Mouse (Mus musculus): ENCODE measurements around the gene Sptbn2. TPM values are rescaled to one million over a fixed set of nuclear protein-coding genes. Genes with fewer than 3 reads are reported as not detected.

Gene Sptbn2
- total and polyA plus RNA-seq, 2 experiments from 2014 or later: 0.04 to 0.05 TPM

GRCm38 (mm10) chr19:4747631-4748312, 36.8 kb downstream of the Sptbn2 start:
- DNase-seq (ENCODE audit: low spot score): no peak
- WGBS: 84% methylated on average over 9 of the region's 9 CpGs

GRCm38 (mm10) chr19:4748493-4748892, 37.5 kb downstream of the Sptbn2 start:
- 79% methylated on average over 10 of the region's 10 CpGs for WGBS
- Histone ChIP-seq H3K36me3 (replicated peaks; ENCODE audit: control insufficient read depth, insufficient read depth, low read length) (no peaks in the 10 kb centered on the region), H3K27ac (ENCODE audit: low read depth) (no peak overlapping the region), H3K4me1 (ENCODE audit: control insufficient read depth, insufficient read depth) (no peaks in the 10 kb centered on the region), H3K27me3 (ENCODE audit: control insufficient read depth, insufficient read depth, low read length) (no peaks in the 10 kb centered on the region), H3K9me3 (replicated peaks; ENCODE audit: control insufficient read depth, low read length) (no peaks in the 10 kb centered on the region), H3K4me3 (ENCODE audit: low read depth, low read length) (no peak overlapping the region), H3K4me2 (ENCODE audit: low read depth, low read length) (no peak overlapping the region), H3K9ac (replicated peaks; ENCODE audit: low read depth, low read length) (no peak overlapping the region)
- TF ChIP-seq EP300 (IDR thresholded peaks at IDR 0.05; ENCODE audit: low read depth) (no peak), CTCF (IDR thresholded peaks at IDR 0.05; ENCODE audit: low read depth) (no peak)
- ATAC-seq (ENCODE audit: insufficient read depth, low read depth) (no peak), DNase-seq (ENCODE audit: low spot score) (no peak)

More at GRCm38 (mm10) chr19:4747631-4748312, 36.8 kb downstream of the Sptbn2 start:
- H3K36me3 ChIP-seq (replicated peaks; ENCODE audit: control insufficient read depth, insufficient read depth, low read length): no peaks in the 10 kb centered on the region
- H3K9me3 ChIP-seq (replicated peaks; ENCODE audit: control insufficient read depth, low read length): no peaks in the 10 kb centered on the region
- H3K27ac ChIP-seq (ENCODE audit: low read depth): no peak overlapping the region
- H3K4me3 ChIP-seq (ENCODE audit: low read depth, low read length): no peak overlapping the region
- no peaks in the 10 kb centered on the region for H3K4me1 ChIP-seq (ENCODE audit: control insufficient read depth, insufficient read depth)
- ATAC-seq (ENCODE audit: insufficient read depth, low read depth): no peak
- no peaks in the 10 kb centered on the region for H3K27me3 ChIP-seq (ENCODE audit: control insufficient read depth, insufficient read depth, low read length)
- H3K4me2 ChIP-seq (ENCODE audit: low read depth, low read length): no peak overlapping the region
- TF ChIP-seq EP300 (IDR thresholded peaks at IDR 0.05; ENCODE audit: low read depth): no peak
- no peak for TF ChIP-seq CTCF (IDR thresholded peaks at IDR 0.05; ENCODE audit: low read depth)
- H3K9ac ChIP-seq (replicated peaks; ENCODE audit: low read depth, low read length): no peak overlapping the region

GRCm38 (mm10) chr19:4749975-4750374, 39.0 kb downstream of the Sptbn2 start:
- Histone ChIP-seq H3K36me3 (replicated peaks; ENCODE audit: control insufficient read depth, insufficient read depth, low read length) (no peaks in the 10 kb centered on the region), H3K9me3 (replicated peaks; ENCODE audit: control insufficient read depth, low read length) (no peaks in the 10 kb centered on the region), H3K4me2 (ENCODE audit: low read depth, low read length) (no peak overlapping the region), H3K27me3 (ENCODE audit: control insufficient read depth, insufficient read depth, low read length) (no peaks in the 10 kb centered on the region), H3K4me1 (ENCODE audit: control insufficient read depth, insufficient read depth) (no peaks in the 10 kb centered on the region), H3K27ac (ENCODE audit: low read depth) (no peak overlapping the region), H3K9ac (replicated peaks; ENCODE audit: low read depth, low read length) (no peak overlapping the region), H3K4me3 (ENCODE audit: low read depth, low read length) (no peak overlapping the region)
- 79% methylated on average over 6 of the region's 6 CpGs for WGBS
- ATAC-seq (ENCODE audit: insufficient read depth, low read depth) (no peak), DNase-seq (ENCODE audit: low spot score) (no peak)
- TF ChIP-seq CTCF (IDR thresholded peaks at IDR 0.05; ENCODE audit: low read depth): no peak
- TF ChIP-seq EP300 (IDR thresholded peaks at IDR 0.05; ENCODE audit: low read depth): no peak

- Histone ChIP-seq H3K9ac (replicated peaks; ENCODE audit: low read depth, low read length) (peak overlapping the region; percentile 58), H3K27ac (ENCODE audit: low read depth) (peak overlapping the region; percentile 82), H3K4me2 (ENCODE audit: low read depth, low read length) (peak overlapping the region; percentile 71), H3K4me3 (ENCODE audit: low read depth, low read length) (peak overlapping the region; percentile 66), H3K9me3 (replicated peaks; ENCODE audit: control insufficient read depth, low read length) (no peaks in the 10 kb centered on the region), H3K36me3 (replicated peaks; ENCODE audit: control insufficient read depth, insufficient read depth, low read length) (peaks cover 12% of the 10 kb centered on the region), H3K27me3 (ENCODE audit: control insufficient read depth, insufficient read depth, low read length) (no peaks in the 10 kb centered on the region), H3K4me1 (ENCODE audit: control insufficient read depth, insufficient read depth) (peaks cover 14% of the 10 kb centered on the region)
- TF ChIP-seq CTCF (IDR thresholded peaks at IDR 0.05; ENCODE audit: low read depth) (peak; percentile 97), EP300 (IDR thresholded peaks at IDR 0.05; ENCODE audit: low read depth) (no peak)
- whole genome bisulfite sequencing: under 1% methylated on average over 10 of the region's 10 CpGs
- DNase-seq (ENCODE audit: low spot score): peak; percentile 89
- peak; percentile 76 for ATAC-seq (ENCODE audit: insufficient read depth, low read depth)
Measured at GRCm38 (mm10) chr19:4755565-4756192, 44.7 kb downstream of the Sptbn2 start.

GRCm38 (mm10) chr19:4756193-4756911, 45.4 kb downstream of the Sptbn2 start, which contains the start of gene Rbm4b:
TSS of gene Rbm4b (plus strand) at chr19:4756497.
- peak; percentile 98 for ATAC-seq (ENCODE audit: insufficient read depth, low read depth)
- under 1% methylated on average over 63 of the region's 65 CpGs for WGBS

More at GRCm38 (mm10) chr19:4756193-4756911, 45.4 kb downstream of the Sptbn2 start, which contains the start of gene Rbm4b:
- peak; percentile 95 for DNase-seq (ENCODE audit: low spot score)
- H3K27me3 ChIP-seq (ENCODE audit: control insufficient read depth, insufficient read depth, low read length): no peaks in the 10 kb centered on the region
- peak within 1 kb of the TSS; percentile 66 for H3K4me3 ChIP-seq (ENCODE audit: low read depth, low read length)
- H3K27ac ChIP-seq (ENCODE audit: low read depth): peak within 1 kb of the TSS; percentile 82
- H3K4me1 ChIP-seq (ENCODE audit: control insufficient read depth, insufficient read depth): peaks cover 14% of the 10 kb centered on the region
- peak within 1 kb of the TSS; percentile 58 for H3K9ac ChIP-seq (replicated peaks; ENCODE audit: low read depth, low read length)
- no peaks in the 10 kb centered on the region for H3K9me3 ChIP-seq (replicated peaks; ENCODE audit: control insufficient read depth, low read length)
- TF ChIP-seq EP300 (IDR thresholded peaks at IDR 0.05; ENCODE audit: low read depth) (peak; percentile 83; the same call in 1 of the 2 replicates), CTCF (IDR thresholded peaks at IDR 0.05; ENCODE audit: low read depth) (no peak)
- H3K4me2 ChIP-seq (ENCODE audit: low read depth, low read length): peak within 1 kb of the TSS; percentile 71
- H3K36me3 ChIP-seq (replicated peaks; ENCODE audit: control insufficient read depth, insufficient read depth, low read length): peaks cover 17% of the 10 kb centered on the region

Measured in heart, postnatal 0 days (tissue).